Mouse (Mus musculus) CD8-positive naive resting alpha-beta T cell, adult 2 months (primary cell): Measurements from ENCODE around the gene Myo19.

ENCODE experiments used
- DNase-seq, 2 experiments: peaks; one replicate each; pipeline ENCODE4 v3.0.0; 2022; ENCODE audit warnings: low read depth in 2 of 2, low spot score in 2 of 2

Myo19 gene

DNA sequence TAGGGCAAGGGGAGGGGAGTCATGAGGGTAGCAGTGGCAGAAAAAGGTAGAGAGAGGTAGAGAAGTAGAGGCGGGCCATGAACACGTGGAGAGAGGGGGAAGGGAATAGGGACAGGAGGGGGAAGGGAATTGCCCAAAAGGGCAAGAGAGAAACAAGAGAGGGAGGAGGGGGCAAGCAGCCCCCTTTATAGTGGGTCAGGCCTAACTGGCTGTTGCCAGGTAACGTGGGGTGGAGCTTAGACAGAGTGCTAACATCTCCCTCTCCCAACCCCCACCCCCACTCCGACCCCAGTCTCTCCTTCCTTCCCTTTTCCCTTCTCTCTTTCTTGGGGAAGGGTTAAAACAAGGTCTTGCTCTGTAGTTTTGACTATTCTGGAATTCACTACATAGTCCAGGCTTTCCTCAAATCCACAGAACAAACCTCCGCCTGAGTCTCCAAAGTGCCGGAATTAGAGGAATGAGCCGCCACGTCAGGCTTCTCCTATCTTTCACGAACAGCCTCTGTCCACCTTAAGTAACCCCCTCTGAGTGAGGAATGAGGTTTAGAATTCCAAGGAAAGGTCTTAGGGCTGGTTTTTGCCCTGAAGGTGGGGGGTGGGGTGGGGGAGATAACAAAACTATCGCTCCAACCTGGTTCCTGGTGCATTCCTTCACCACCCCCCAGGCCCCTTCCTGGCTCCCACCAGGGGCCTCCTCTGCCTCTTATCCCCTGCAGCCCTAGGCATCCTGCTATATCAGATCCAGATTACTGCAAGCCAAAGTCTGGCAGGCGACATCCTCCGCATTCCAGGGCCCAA, 64.9 kb downstream of the Myo19 start:
- no peak for DNase-seq

DNA sequence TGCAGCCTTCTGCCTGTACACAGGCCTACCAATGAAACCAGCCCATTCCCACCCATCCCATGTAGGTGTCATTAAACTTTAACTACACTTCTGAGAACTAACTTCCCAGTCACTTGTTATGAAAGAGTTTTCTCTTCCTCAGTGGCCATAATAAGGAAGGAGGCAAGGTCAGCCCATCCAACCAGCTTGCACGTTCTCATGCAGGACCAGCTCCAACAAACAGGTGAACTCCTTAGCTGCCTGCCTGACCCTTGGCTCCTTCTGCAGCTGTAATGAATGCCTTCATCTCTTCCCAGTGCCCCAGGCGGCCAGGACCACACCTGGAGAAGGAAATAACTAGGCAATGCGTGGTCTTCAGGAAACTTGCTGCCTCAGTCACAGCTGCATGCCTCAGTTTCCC, 65.9 kb downstream of the Myo19 start:
- no peak for DNase-seq

DNA sequence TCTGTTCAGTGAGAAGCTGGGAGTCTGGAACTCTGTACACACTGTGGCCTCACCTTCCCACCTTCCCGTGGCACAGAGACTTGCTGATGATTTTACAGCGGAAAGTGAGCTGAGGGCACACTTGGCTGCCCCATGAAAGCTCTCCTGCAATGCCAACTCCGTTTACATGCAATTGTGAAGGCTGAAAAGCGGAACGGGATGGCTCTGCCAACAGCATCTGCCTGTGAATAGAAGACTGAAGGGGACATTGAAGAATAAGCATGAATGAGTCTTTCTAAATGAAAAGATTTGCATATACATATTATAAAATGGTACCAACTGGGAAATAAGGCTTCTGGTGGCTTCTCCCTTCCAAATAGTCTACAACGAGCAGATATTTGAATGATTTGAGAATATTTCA, 67.3 kb downstream of the Myo19 start:
- no peak for DNase-seq

DNA sequence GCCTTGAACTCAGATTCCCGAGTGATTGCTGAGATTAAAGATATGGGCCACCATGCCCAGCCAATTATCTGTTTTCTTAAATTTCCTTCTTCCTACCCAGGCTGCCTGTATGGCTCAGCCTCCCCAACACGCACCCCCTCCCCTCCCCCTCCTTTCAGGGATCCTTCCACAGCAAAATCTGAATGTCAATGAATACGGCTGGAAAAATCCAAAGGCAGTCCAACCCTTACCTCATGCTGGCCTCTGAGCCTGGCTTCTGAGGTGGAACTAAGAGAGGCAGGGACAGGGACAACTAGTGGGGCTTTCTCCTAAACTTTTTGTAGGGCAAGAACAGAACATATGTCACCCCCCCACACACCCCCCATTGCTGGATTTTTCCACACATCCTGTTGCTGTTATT, 68.2 kb downstream of the Myo19 start:
- DNase-seq = no peak

DNA sequence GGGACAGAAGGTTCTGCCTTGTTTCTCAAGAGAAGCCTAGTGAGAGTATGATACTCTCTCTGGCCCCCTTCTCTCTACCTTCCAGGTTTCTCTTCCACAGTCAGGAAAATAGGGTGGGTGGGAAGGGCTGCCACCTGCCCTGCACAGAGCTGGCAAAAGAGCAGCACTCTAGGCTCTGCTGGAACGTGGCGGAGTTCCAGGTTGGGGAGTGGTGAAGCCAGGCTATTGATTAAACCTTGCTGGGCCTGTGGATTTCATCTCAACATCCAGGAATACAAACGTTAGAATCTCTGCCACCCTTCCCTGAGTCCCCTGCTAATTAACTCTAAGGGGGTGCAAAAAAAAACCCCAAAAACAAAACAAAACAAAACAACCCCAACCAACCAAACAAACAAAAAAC, 68.6 kb downstream of the Myo19 start:
- no peak for DNase-seq

DNA sequence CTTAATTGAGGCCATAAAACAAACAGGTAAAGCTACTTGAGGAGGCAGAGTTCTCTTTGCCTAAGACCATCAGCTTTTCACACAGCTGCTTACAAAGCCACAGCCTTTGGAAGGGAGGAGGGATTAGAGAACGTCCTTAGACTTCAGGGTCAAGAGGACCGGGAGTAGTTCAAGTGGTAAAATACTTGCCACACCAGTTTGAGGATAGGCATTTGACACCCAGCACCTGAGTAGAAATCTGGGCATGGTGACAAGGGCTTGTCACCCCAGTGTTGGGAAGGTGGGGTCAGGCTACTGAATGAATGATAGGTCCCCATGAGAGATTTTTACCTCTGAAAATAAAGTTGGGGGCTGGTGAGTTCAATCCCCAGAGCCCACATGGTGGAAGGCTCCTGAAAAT, 72.7 kb downstream of the Myo19 start:
- no peak for DNase-seq

DNA sequence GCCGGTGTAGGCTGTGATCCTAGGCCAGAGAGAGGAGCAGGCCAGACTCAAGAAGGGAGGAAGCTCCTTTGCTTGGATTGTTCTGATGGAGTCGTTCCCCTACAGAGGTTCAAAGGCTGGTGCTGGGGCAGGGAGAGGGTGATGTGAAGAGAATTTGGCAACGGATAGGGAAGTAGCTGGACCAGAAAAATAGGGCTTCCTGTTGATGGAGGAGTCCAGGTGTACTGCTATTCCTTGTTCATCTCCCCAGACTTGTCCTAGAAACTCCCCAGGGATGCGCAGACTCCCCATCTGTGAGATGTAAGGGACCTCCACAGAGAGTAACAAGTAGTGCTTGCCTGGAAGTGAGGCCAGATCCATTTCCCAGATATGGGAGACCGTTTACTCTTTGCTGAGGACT, 76.5 kb downstream of the Myo19 start:
- no peak for DNase-seq

DNA sequence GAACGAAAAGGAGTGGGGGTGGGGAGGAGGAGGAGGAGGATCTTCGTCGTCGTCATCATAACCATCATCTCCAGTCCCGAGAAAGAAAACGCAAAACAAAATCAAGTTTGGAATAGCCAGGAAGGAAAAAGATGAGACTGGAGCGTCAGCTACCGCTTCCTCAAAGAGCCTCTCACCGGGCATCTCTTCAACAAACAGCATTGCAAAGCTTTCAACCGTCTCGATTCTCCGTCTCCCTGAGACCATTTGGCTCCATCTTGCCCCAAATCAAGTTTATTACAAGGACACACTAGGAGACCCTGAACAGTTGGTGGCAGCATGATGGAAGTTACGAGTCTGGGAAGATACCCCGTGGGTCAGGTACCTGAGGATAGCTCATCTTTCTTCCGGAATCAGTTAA, 77.2 kb downstream of the Myo19 start:
- DNase-seq = no peak

DNA sequence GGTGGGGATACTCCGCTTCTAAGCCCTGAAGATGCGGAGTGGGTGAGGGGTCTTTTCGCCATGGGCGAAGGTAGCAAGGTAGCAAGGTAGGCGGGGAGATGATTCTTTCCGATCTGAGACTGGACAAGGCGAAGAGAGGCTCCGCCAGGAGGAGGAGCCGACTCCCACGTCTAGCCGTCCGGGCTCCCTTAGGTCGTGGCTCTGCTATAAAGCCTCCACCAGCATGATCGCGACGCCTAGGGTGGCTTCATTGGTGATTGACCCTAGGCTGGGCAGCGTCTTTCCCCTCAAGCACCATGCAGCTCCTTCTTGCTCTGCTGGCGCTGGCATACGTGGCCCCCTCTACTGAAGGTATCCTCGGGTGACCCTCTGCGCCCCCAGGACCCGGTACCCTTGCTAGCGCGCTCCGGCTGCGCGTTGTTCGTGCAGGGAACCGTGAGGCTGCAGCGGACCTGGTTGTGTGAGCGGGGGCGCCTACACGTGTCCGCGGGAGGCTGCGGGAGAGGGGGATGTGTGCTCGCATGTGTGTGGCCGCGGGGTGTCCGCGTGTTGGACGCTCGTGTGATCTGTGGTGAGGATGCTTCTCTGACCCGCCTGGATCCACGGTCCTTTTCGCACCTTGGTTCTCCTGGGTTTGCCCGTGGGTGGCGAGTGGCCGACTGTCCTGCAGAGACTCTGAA, 77.8 kb downstream of the Myo19 start, which contains the start of gene Car4:
Car4 (plus strand) TSS at position 196 of the 680 bp plus-strand sequence.
- no peak for DNase-seq

DNA sequence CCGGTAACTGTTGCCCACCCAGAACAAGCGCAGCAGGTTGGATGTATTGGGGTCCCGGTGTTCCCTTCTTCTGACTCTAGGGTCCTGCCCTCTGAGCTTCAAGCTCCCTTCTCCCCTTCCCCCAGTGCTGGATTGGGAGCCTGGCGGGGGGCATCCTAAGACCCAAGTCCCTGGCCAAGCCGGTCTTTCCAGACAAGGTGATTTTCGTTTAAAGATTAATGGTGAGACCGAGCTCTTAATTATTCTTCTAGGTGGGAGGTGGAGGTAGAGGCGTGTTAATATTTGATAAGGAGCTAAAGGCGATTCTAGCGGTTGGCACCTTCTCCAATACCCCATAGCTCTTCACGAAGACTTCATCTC, 78.3 kb downstream of the Myo19 start:
- no peak for DNase-seq

DNA sequence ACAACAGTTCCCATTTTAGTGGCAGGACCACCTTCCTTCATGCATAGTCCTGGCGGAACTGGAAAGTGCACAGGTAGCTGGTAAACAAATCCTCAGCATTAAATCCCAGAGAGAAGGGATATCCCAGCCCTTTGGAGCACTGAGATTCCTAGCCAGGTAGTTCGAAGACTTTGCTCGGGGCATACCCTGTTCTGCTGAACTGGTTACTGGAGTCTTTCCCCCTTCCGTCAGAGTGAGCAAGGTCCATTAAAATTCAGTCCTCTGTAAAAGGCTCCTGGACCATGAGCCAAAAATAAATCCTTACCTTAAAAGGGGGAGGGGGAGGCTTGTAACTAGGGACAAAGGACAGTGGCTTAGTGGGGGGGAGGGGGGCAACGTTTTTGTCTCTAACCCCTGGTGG, 79.2 kb downstream of the Myo19 start:
- DNase-seq = no peak

DNA sequence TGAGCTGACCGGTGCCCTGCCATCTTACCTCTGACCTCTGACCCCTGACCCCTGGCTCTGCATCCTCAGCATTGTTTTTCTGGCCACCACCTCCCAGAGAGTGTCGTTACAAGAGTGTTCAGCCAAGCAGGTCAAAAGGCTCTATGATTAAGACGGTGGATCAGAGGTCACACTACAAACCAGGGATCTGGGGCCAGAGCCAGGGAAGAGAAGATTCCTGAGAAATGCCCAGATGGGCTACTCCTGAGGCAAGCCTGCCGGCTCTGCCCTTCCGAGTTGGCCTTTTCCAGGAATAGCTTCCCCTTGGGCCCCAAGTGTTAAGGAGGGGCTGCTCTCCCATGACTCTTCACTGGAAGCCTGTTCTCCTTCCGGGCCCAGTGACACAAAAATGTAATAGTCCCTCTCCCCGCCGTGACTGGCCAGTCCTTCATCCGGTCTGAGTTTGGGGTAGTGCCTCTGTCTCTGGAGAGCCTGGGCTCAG, 79.8 kb downstream of the Myo19 start:
- DNase-seq = no peak

DNA sequence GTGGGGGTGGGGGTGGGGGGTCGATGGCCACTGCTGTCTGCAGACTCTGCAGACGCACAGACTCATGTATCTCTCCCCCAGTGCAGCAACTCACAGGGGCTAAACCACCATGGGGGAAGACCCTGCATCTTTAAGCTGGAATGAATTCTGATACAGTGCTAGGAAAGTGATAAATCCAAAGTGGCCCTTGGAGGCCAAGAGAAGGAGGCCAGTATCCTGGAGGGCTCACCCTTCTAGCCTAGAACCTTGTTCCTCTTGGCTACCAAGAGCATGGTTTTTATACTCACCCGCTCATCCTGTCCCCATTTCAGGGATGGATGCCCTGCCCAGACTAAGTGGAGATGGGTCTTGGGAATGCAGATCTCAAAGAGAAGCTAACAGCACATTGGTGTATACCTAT, 80.3 kb downstream of the Myo19 start:
- no peak for DNase-seq

DNA sequence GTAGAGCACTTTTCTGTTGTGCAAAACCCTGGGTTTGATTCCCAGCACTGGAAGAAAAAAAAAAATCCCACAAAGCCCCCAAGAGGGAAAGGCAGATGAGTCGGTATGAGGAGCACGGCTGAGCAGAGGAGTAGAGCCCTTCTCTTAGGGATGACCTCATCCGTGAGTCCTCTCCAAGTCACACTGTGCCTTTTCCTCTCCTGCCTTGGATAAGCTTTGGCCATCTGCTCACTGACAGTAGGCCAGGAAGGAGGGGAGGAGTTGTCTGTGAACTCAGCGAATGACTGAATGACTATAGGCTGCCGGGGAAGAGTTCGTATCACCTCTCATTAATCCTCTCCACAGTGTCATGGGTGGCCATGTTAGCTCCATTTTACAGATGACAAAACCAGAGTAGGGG, 80.8 kb downstream of the Myo19 start:
- DNase-seq = no peak
